Mouse (Mus musculus): ENCODE results near the gene Gramd1a.

GRCm38 (mm10) chr7:31162324-31162723 lies 6.6 kb upstream of the Gramd1a start:
- TF ChIP-seq CTCF (IDR thresholded peaks at IDR 0.05; ENCODE audit: low read depth, low read length) (no peak), POLR2AphosphoS5 (IDR thresholded peaks at IDR 0.05; ENCODE audit: insufficient replicate concordance, low read depth, low read length) (no peak)

Data from G1E (cell line).